Mouse (Mus musculus): ENCODE measurements around the gene Sec24a. TPM values are rescaled to one million over a fixed set of nuclear protein-coding genes. Genes with fewer than 3 reads are reported as not detected.

Gene Sec24a
- polyA plus RNA-seq, 1 experiment from 2014 or later = 14.6 TPM

GRCm38 (mm10) chr11:51648566-51648965 is 114.9 kb downstream of the Sec24a start:
- Histone ChIP-seq H3K27me3 (replicated peaks; ENCODE audit: control insufficient read depth, insufficient read depth, low read length) (peaks cover 2% of the 10 kb centered on the region; the same call in 1 of the 2 replicates), H3K4me2 (ENCODE audit: low read length) (no peak overlapping the region), H3K9ac (replicated peaks; ENCODE audit: low read depth, low read length) (no peak overlapping the region), H3K4me1 (replicated peaks; ENCODE audit: control insufficient read depth, insufficient read depth, low read length) (peaks cover 16% of the 10 kb centered on the region), H3K9me3 (ENCODE audit: control insufficient read depth, low read length) (no peaks in the 10 kb centered on the region), H3K27ac (ENCODE audit: low read length) (no peak overlapping the region), H3K36me3 (ENCODE audit: control insufficient read depth, insufficient read depth) (no peaks in the 10 kb centered on the region), H3K4me3 (replicated peaks; ENCODE audit: low read length) (no peak overlapping the region)
- WGBS = 21% methylated on average over 3 of the region's 3 CpGs
- no peak for ATAC-seq

GRCm38 (mm10) chr11:51646751-51647667 is 116.4 kb downstream of the Sec24a start:
- Histone ChIP-seq H3K36me3 (ENCODE audit: control insufficient read depth, insufficient read depth) (no peaks in the 10 kb centered on the region), H3K9ac (replicated peaks; ENCODE audit: low read depth, low read length) (no peak overlapping the region), H3K27ac (ENCODE audit: low read length) (no peak overlapping the region), H3K4me2 (ENCODE audit: low read length) (no peak overlapping the region), H3K9me3 (ENCODE audit: control insufficient read depth, low read length) (no peaks in the 10 kb centered on the region), H3K4me3 (replicated peaks; ENCODE audit: low read length) (no peak overlapping the region), H3K27me3 (replicated peaks; ENCODE audit: control insufficient read depth, insufficient read depth, low read length) (peaks cover 2% of the 10 kb centered on the region; the same call in 1 of the 2 replicates), H3K4me1 (replicated peaks; ENCODE audit: control insufficient read depth, insufficient read depth, low read length) (peaks cover 16% of the 10 kb centered on the region)
- ATAC-seq = no peak
- WGBS = 88% methylated on average over 15 of the region's 15 CpGs

- no peak overlapping the region for H3K4me2 ChIP-seq (ENCODE audit: low read length)
- no peaks in the 10 kb centered on the region for H3K9me3 ChIP-seq (ENCODE audit: control insufficient read depth, low read length)
- no peak for ATAC-seq
- H3K27me3 ChIP-seq (replicated peaks; ENCODE audit: control insufficient read depth, insufficient read depth, low read length) = peaks cover 2% of the 10 kb centered on the region; the same call in 1 of the 2 replicates
- no peak overlapping the region for H3K4me3 ChIP-seq (replicated peaks; ENCODE audit: low read length)
- H3K4me1 ChIP-seq (replicated peaks; ENCODE audit: control insufficient read depth, insufficient read depth, low read length) = peaks cover 15% of the 10 kb centered on the region
- WGBS = 92% methylated on average over 7 of the region's 7 CpGs
- H3K36me3 ChIP-seq (ENCODE audit: control insufficient read depth, insufficient read depth) = no peaks in the 10 kb centered on the region
- no peak overlapping the region for H3K9ac ChIP-seq (replicated peaks; ENCODE audit: low read depth, low read length)
- H3K27ac ChIP-seq (ENCODE audit: low read length) = no peak overlapping the region
These were observed 117.2 kb downstream of the Sec24a start for GRCm38 (mm10) chr11:51646245-51646644.

GRCm38 (mm10) chr11:51645293-51645692 is 118.1 kb downstream of the Sec24a start:
- peaks cover 11% of the 10 kb centered on the region for H3K4me1 ChIP-seq (replicated peaks; ENCODE audit: control insufficient read depth, insufficient read depth, low read length)
- ATAC-seq = no peak
- no peak overlapping the region for H3K27ac ChIP-seq (ENCODE audit: low read length)
- H3K9ac ChIP-seq (replicated peaks; ENCODE audit: low read depth, low read length) = no peak overlapping the region
- no peak overlapping the region for H3K4me3 ChIP-seq (replicated peaks; ENCODE audit: low read length)
- WGBS = 69% methylated on average over 13 of the region's 13 CpGs
- H3K27me3 ChIP-seq (replicated peaks; ENCODE audit: control insufficient read depth, insufficient read depth, low read length) = peaks cover 2% of the 10 kb centered on the region; the same call in 1 of the 2 replicates
- no peaks in the 10 kb centered on the region for H3K9me3 ChIP-seq (ENCODE audit: control insufficient read depth, low read length)
- no peaks in the 10 kb centered on the region for H3K36me3 ChIP-seq (ENCODE audit: control insufficient read depth, insufficient read depth)
- no peak overlapping the region for H3K4me2 ChIP-seq (ENCODE audit: low read length)

- H3K36me3 ChIP-seq (ENCODE audit: control insufficient read depth, insufficient read depth) = no peaks in the 10 kb centered on the region
- H3K9ac ChIP-seq (replicated peaks; ENCODE audit: low read depth, low read length) = no peak overlapping the region
- no peak for ATAC-seq
- 0 out of 2 replicates have a peak, but pooled peaks cover 3% of the 10 kb centered on the region for H3K4me1 ChIP-seq (replicated peaks; ENCODE audit: control insufficient read depth, insufficient read depth, low read length)
- no peaks in the 10 kb centered on the region for H3K9me3 ChIP-seq (ENCODE audit: control insufficient read depth, low read length)
- no peak overlapping the region for H3K4me3 ChIP-seq (replicated peaks; ENCODE audit: low read length)
- H3K4me2 ChIP-seq (ENCODE audit: low read length) = no peak overlapping the region
- H3K27me3 ChIP-seq (replicated peaks; ENCODE audit: control insufficient read depth, insufficient read depth, low read length) = no peaks in the 10 kb centered on the region
- 77% methylated on average over 16 of the region's 16 CpGs for WGBS
- H3K27ac ChIP-seq (ENCODE audit: low read length) = no peak overlapping the region
These were observed 119.2 kb downstream of the Sec24a start for GRCm38 (mm10) chr11:51644217-51644616.

- 0 out of 2 replicates have a peak, but pooled peaks cover 3% of the 10 kb centered on the region for H3K4me1 ChIP-seq (replicated peaks; ENCODE audit: control insufficient read depth, insufficient read depth, low read length)
- H3K27ac ChIP-seq (ENCODE audit: low read length) = no peak overlapping the region
- H3K4me2 ChIP-seq (ENCODE audit: low read length) = no peak overlapping the region
- ATAC-seq = no peak
- no peaks in the 10 kb centered on the region for H3K9me3 ChIP-seq (ENCODE audit: control insufficient read depth, low read length)
- 62% methylated on average over 15 of the region's 15 CpGs for WGBS
- no peak overlapping the region for H3K9ac ChIP-seq (replicated peaks; ENCODE audit: low read depth, low read length)
- H3K36me3 ChIP-seq (ENCODE audit: control insufficient read depth, insufficient read depth) = no peaks in the 10 kb centered on the region
- H3K27me3 ChIP-seq (replicated peaks; ENCODE audit: control insufficient read depth, insufficient read depth, low read length) = no peaks in the 10 kb centered on the region
- no peak overlapping the region for H3K4me3 ChIP-seq (replicated peaks; ENCODE audit: low read length)
These were observed 119.7 kb downstream of the Sec24a start for GRCm38 (mm10) chr11:51643761-51644160.

- Histone ChIP-seq H3K9ac (replicated peaks; ENCODE audit: low read depth, low read length) (no peak overlapping the region), H3K27ac (ENCODE audit: low read length) (no peak overlapping the region), H3K9me3 (ENCODE audit: control insufficient read depth, low read length) (no peaks in the 10 kb centered on the region), H3K36me3 (ENCODE audit: control insufficient read depth, insufficient read depth) (no peaks in the 10 kb centered on the region), H3K4me2 (ENCODE audit: low read length) (no peak overlapping the region), H3K4me1 (replicated peaks; ENCODE audit: control insufficient read depth, insufficient read depth, low read length) (no peaks in the 10 kb centered on the region), H3K27me3 (replicated peaks; ENCODE audit: control insufficient read depth, insufficient read depth, low read length) (no peaks in the 10 kb centered on the region), H3K4me3 (replicated peaks; ENCODE audit: low read length) (no peak overlapping the region)
- WGBS = 81% methylated on average over 9 of the region's 9 CpGs
- ATAC-seq = no peak
These were observed 120.2 kb downstream of the Sec24a start for GRCm38 (mm10) chr11:51643202-51643601.

Other genes with a start within 250 kb of the Sec24a start
- gene Phykpl, start 178.9 kb downstream of the Sec24a start, polyA plus RNA-seq (2015; fragmentation: Nextera tagmentation; extraction: Ambion mirVana) = 11.8 and 13.2 TPM in 2 replicates
- gene Hnrnpab, start 156.8 kb downstream of the Sec24a start, polyA plus RNA-seq (2015; fragmentation: Nextera tagmentation; extraction: Ambion mirVana) = 441 and 518 TPM in 2 replicates
- gene Nhp2, start 143.9 kb downstream of the Sec24a start, polyA plus RNA-seq (2015; fragmentation: Nextera tagmentation; extraction: Ambion mirVana) = 94.1 and 97.9 TPM in 2 replicates
- 80.9 and 85.6 TPM in 2 replicates for gene Rmnd5b, start 127.7 kb downstream of the Sec24a start, polyA plus RNA-seq (2015; fragmentation: Nextera tagmentation; extraction: Ambion mirVana)
- 10.2 and 12.9 TPM in 2 replicates for gene N4bp3, start 112.8 kb downstream of the Sec24a start, polyA plus RNA-seq (2015; fragmentation: Nextera tagmentation; extraction: Ambion mirVana)
- gene D930048N14Rik, start 112.7 kb downstream of the Sec24a start, polyA plus RNA-seq (2015; fragmentation: Nextera tagmentation; extraction: Ambion mirVana) = 0.58 and 0.70 TPM in 2 replicates
- 82.5 and 107 TPM in 2 replicates for gene 0610009B22Rik, start 74.8 kb downstream of the Sec24a start, polyA plus RNA-seq (2015; fragmentation: Nextera tagmentation; extraction: Ambion mirVana)
- gene Sar1b, start 53 bp upstream of the Sec24a start, polyA plus RNA-seq (2015; fragmentation: Nextera tagmentation; extraction: Ambion mirVana) = 158 and 160 TPM in 2 replicates
- gene Jade2, start 94.0 kb upstream of the Sec24a start, polyA plus RNA-seq (2015; fragmentation: Nextera tagmentation; extraction: Ambion mirVana) = 0.47 and 0.70 TPM in 2 replicates
- 119 TPM in 2 replicates for gene Cdkn2aipnl, start 204.0 kb upstream of the Sec24a start, polyA plus RNA-seq (2015; fragmentation: Nextera tagmentation; extraction: Ambion mirVana)
- 279 and 306 TPM in 2 replicates for gene Ube2b, start 237.1 kb upstream of the Sec24a start, polyA plus RNA-seq (2015; fragmentation: Nextera tagmentation; extraction: Ambion mirVana)
- 27.0 and 27.1 TPM in 2 replicates for gene Cdkl3, start 240.6 kb upstream of the Sec24a start, polyA plus RNA-seq (2015; fragmentation: Nextera tagmentation; extraction: Ambion mirVana)